Mouse (Mus musculus) kidney, postnatal 10 days (tissue): ENCODE results near the gene Porcn.
A peak's percentile ranks its signal among the peaks of the same experiment; 100 is the strongest.

ENCODE experiments used
- DNase-seq: peaks from one replicate; pipeline ENCODE4 v3.0.0; 2021; ENCODE audit warnings: mixed read lengths

Gene Porcn

GRCm38 (mm10) chrX:8205088-8205487, 1.2 kb downstream of the Porcn start:
- no peak for DNase-seq

- no peak for DNase-seq
These were observed 2.2 kb downstream of the Porcn start for GRCm38 (mm10) chrX:8204076-8204475.

- DNase-seq: no peak
These were observed 3.2 kb downstream of the Porcn start for GRCm38 (mm10) chrX:8203105-8203504.

- DNase-seq: no peak
These were observed 13.0 kb downstream of the Porcn start, which contains the start of gene Ebp for GRCm38 (mm10) chrX:8193419-8193723. Gene Ebp (minus strand): TSS chrX:8193512.

GRCm38 (mm10) chrX:8192640-8193418, 13.5 kb downstream of the Porcn start:
- DNase-seq: peak; percentile 83

- peak; percentile 27 for DNase-seq
These were observed 14.1 kb downstream of the Porcn start for GRCm38 (mm10) chrX:8192126-8192639.

- DNase-seq: no peak
These were observed 23.3 kb downstream of the Porcn start for GRCm38 (mm10) chrX:8182871-8183540.

GRCm38 (mm10) chrX:8179646-8180045, 26.7 kb downstream of the Porcn start:
- no peak for DNase-seq

- no peak for DNase-seq
These were observed 27.5 kb downstream of the Porcn start for GRCm38 (mm10) chrX:8178871-8179270.

GRCm38 (mm10) chrX:8175504-8176385, 30.6 kb downstream of the Porcn start, which contains the start of gene Tbc1d25:
Gene Tbc1d25 (minus strand): TSS chrX:8176181.
- DNase-seq: peak; percentile 90

GRCm38 (mm10) chrX:8175169-8175503, 31.2 kb downstream of the Porcn start:
- no peak for DNase-seq

GRCm38 (mm10) chrX:8167716-8168647, 38.3 kb downstream of the Porcn start:
- DNase-seq: no peak

- DNase-seq: no peak
These were observed 41.9 kb downstream of the Porcn start for GRCm38 (mm10) chrX:8164471-8164870.

- DNase-seq: no peak
These were observed 43.2 kb downstream of the Porcn start for GRCm38 (mm10) chrX:8163076-8163475.

GRCm38 (mm10) chrX:8145153-8145991, 61.0 kb downstream of the Porcn start, which contains the start of gene Rbm3:
Gene Rbm3 (minus strand): TSS chrX:8145880.
- DNase-seq: peak; percentile 90
